Mouse (Mus musculus) megakaryocyte, embryonic 14.5 days (primary cell): ENCODE results near the gene Cdk14. TPM values are rescaled to one million over a fixed set of nuclear protein-coding genes. Genes with fewer than 3 reads are reported as not detected.

Experiments used
- H3K27me3 ChIP-seq: replicated peaks from 2 replicates; pipeline ENCODE3; 2012; ENCODE audit warnings: inconsistent platforms
- H3K36me3 ChIP-seq: replicated peaks from 2 replicates; pipeline ENCODE3; 2012; ENCODE audit warnings: low read length, inconsistent platforms, mixed read lengths
- H3K4me1 ChIP-seq: 2 replicates; pipeline ENCODE4 v1.6.1; 2012; ENCODE audit warnings: inconsistent platforms
- H3K4me3 ChIP-seq: replicated peaks from 2 replicates; pipeline ENCODE3; 2012; ENCODE audit warnings: moderate library complexity, mild to moderate bottlenecking, inconsistent platforms
- H3K9me3 ChIP-seq: 2 replicates; pipeline ENCODE4 v1.6.1; 2012; ENCODE audit warnings: inconsistent platforms
- FLI1 ChIP-seq: IDR thresholded peaks from 2 replicates; pipeline ENCODE4 v1.6.1; 2012; ENCODE audit warnings: low read length, inconsistent platforms, mixed read lengths
- GATA1 ChIP-seq: IDR thresholded peaks from 3 replicates; pipeline ENCODE4 v1.6.1; 2012; ENCODE audit warnings: mixed read lengths, low read length, inconsistent platforms, borderline replicate concordance
- polyA plus RNA-seq: library from polyadenylated mRNA; stranded (reverse); fragments of >175 nt; gene quantifications from 2 replicates; pipeline ENCODE4 v1.2.3, GENCODE M21; 2012; ENCODE audit warnings: low replicate concordance; ENCODE audit not compliant: insufficient read depth

Cdk14 gene
- polyA plus RNA-seq, 1 experiment, result 0.21 TPM

DNA sequence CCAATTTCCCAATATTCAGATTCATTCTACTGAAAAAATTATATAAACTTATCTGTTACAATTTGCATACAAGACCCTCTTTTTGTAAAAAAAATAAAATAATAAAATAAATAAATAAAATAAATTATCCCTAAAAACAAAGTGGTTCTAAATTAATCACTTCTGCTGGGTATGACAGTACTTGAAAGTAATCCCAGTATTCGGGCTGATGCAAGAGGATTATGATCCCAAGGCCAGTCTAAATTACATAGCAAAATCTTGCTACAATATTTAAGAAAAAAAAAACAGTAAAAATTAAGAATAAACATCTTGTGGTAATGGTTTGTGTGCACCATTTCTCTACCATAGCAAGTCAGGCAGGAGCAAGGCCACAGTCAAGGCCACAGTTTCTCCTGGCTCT lies 244.5 kb downstream of the Cdk14 start:
- Histone ChIP-seq H3K36me3 (no peaks in the 10 kb centered on the region), H3K27me3 (no peaks in the 10 kb centered on the region), H3K4me3 (no peak overlapping the region), H3K4me1 (no peaks in the 10 kb centered on the region), H3K9me3 (no peaks in the 10 kb centered on the region)
- TF ChIP-seq GATA1 (no peak), FLI1 (no peak)

- TF ChIP-seq GATA1 (no peak), FLI1 (no peak)
These were observed 245.0 kb downstream of the Cdk14 start for GRCm38 (mm10) chr5:5175090-5175489.

GRCm38 (mm10) chr5:5166086-5166485 lies 254.0 kb downstream of the Cdk14 start:
- Histone ChIP-seq H3K36me3 (no peaks in the 10 kb centered on the region), H3K27me3 (no peaks in the 10 kb centered on the region), H3K4me3 (no peak overlapping the region), H3K9me3 (no peaks in the 10 kb centered on the region), H3K4me1 (no peaks in the 10 kb centered on the region)
- TF ChIP-seq GATA1 (no peak), FLI1 (no peak)

More at GRCm38 (mm10) chr5:5175090-5175489, 245.0 kb downstream of the Cdk14 start:
- Histone ChIP-seq H3K36me3 (no peaks in the 10 kb centered on the region), H3K4me1 (no peaks in the 10 kb centered on the region), H3K9me3 (no peaks in the 10 kb centered on the region), H3K4me3 (no peak overlapping the region), H3K27me3 (no peaks in the 10 kb centered on the region)

- no peaks in the 10 kb centered on the region for H3K27me3 ChIP-seq
These were observed 255.8 kb downstream of the Cdk14 start for GRCm38 (mm10) chr5:5164326-5164725.

GRCm38 (mm10) chr5:5163823-5164222 lies 256.3 kb downstream of the Cdk14 start:
- no peaks in the 10 kb centered on the region for H3K27me3 ChIP-seq
- no peaks in the 10 kb centered on the region for H3K9me3 ChIP-seq
- no peak for TF ChIP-seq GATA1
- no peak for TF ChIP-seq FLI1
- no peaks in the 10 kb centered on the region for H3K36me3 ChIP-seq
- H3K4me3 ChIP-seq, result no peak overlapping the region
- no peaks in the 10 kb centered on the region for H3K4me1 ChIP-seq

More at GRCm38 (mm10) chr5:5164326-5164725, 255.8 kb downstream of the Cdk14 start:
- H3K9me3 ChIP-seq, result no peaks in the 10 kb centered on the region
- TF ChIP-seq GATA1 (no peak), FLI1 (no peak)
- H3K4me1 ChIP-seq, result no peaks in the 10 kb centered on the region
- no peak overlapping the region for H3K4me3 ChIP-seq
- no peaks in the 10 kb centered on the region for H3K36me3 ChIP-seq

- Histone ChIP-seq H3K9me3 (no peaks in the 10 kb centered on the region), H3K4me3 (no peak overlapping the region), H3K4me1 (no peaks in the 10 kb centered on the region), H3K27me3 (no peaks in the 10 kb centered on the region), H3K36me3 (no peaks in the 10 kb centered on the region)
- no peak for TF ChIP-seq GATA1
- no peak for TF ChIP-seq FLI1
These were observed 260.6 kb downstream of the Cdk14 start for GRCm38 (mm10) chr5:5159521-5159920.

DNA sequence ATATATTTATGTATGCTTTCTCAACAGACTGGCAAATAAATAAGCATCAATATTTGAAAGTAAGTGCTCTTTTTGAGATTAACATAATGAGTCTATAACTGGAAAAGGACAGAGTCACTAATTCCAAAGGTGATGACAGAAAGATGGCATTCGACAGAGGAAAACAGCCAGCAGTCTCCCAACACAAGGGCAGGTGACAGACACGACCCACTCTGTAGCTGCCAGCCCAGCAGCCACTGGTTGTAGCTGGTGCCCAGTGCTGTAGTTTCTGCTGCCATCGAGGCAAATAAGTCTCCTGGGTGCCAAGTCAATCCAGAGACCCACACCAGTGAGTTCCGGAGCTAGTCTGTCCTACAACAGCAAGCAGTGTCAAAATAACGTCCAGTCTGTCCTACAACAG lies 280.3 kb downstream of the Cdk14 start:
- Histone ChIP-seq H3K9me3 (no peaks in the 10 kb centered on the region), H3K4me3 (no peak overlapping the region), H3K27me3 (no peaks in the 10 kb centered on the region), H3K4me1 (no peaks in the 10 kb centered on the region), H3K36me3 (no peaks in the 10 kb centered on the region)
- TF ChIP-seq FLI1, result no peak
- TF ChIP-seq GATA1, result no peak

- H3K27me3 ChIP-seq, result no peaks in the 10 kb centered on the region
- H3K36me3 ChIP-seq, result no peaks in the 10 kb centered on the region
- H3K9me3 ChIP-seq, result no peaks in the 10 kb centered on the region
- TF ChIP-seq GATA1 (no peak), FLI1 (no peak)
- H3K4me1 ChIP-seq, result no peaks in the 10 kb centered on the region
- H3K4me3 ChIP-seq, result no peak overlapping the region
These were observed 285.1 kb downstream of the Cdk14 start for GRCm38 (mm10) chr5:5134905-5135511.

GRCm38 (mm10) chr5:5134143-5134904 lies 285.8 kb downstream of the Cdk14 start:
- Histone ChIP-seq H3K4me1 (no peaks in the 10 kb centered on the region), H3K9me3 (no peaks in the 10 kb centered on the region), H3K27me3 (no peaks in the 10 kb centered on the region), H3K36me3 (no peaks in the 10 kb centered on the region), H3K4me3 (no peak overlapping the region)
- TF ChIP-seq GATA1 (no peak), FLI1 (no peak)

- no peak overlapping the region for H3K4me3 ChIP-seq
- H3K9me3 ChIP-seq, result no peaks in the 10 kb centered on the region
- H3K4me1 ChIP-seq, result no peaks in the 10 kb centered on the region
- TF ChIP-seq FLI1, result no peak
- TF ChIP-seq GATA1, result no peak
- H3K36me3 ChIP-seq, result no peaks in the 10 kb centered on the region
- no peaks in the 10 kb centered on the region for H3K27me3 ChIP-seq
These were observed 291.3 kb downstream of the Cdk14 start for GRCm38 (mm10) chr5:5128852-5129251.
